Mouse (Mus musculus): ENCODE measurements around the gene 1700028J19Rik. TPM values are rescaled to one million over a fixed set of nuclear protein-coding genes. Genes with fewer than 3 reads are reported as not detected.
"Not testable (repeated sequence)": the region's sequence is repeated elsewhere in the genome, so short reads cannot be mapped to it uniquely, and the experiment has no call there.

The 1700028J19Rik gene
- polyA plus RNA-seq, 1 experiment from 2014 or later, result 1.4 TPM

DNA sequence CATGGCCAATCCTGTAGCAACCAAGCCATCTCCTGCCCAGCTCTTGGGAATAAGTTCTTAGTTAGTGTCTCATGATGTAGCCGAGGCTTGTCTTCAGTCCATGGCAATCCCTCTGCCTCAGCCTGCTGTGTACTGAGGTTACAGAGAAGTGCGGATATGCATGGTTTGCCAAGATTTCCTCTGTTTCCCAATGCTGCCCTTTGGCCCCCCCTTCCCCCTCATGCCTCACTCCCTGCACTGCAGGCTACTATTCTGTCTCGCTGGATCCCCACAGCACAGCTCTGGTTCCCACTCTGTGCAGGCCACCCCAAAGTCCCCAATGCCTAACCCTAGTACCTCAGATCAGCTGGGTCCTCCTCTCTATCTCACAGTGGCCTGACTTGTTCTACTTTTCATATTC lies 38.2 kb downstream of the 1700028J19Rik start:
- WGBS, result 85% methylated on average over 3 of the region's 3 CpGs
- H3K4me3 ChIP-seq, result no peak overlapping the region

DNA sequence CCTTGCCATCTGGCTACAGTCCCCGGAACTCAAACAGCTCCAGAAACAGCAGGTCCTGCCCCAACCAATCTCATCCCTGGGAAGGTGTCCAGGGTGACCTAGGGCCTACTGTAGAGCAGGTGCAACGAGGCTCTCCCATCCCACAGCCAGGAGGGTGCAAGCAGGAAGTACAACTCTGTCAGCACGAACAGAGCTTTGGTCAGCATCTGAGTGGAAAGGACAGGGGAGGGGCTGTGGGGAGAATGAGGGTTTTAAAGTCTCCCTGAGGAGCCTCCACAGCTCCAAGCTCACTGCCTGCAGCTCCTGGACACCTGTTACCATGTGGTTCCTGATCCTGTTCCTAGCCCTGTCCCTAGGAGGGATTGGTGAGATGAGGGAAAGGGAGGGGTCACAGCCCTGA lies 39.4 kb downstream of the 1700028J19Rik start, which contains the start of gene Klk1b4:
Gene Klk1b4 (plus strand): TSS at position 301 of the 400 bp plus-strand sequence.
- H3K27ac ChIP-seq; H3K9ac ChIP-seq; H3K4me3 ChIP-seq; H3K4me1 ChIP-seq; ATAC-seq (ENCODE audit: insufficient number of reproducible peaks, insufficient read depth, low FRiP score, low TSS enrichment, low read depth); H3K36me3 ChIP-seq; H3K27me3 ChIP-seq; H3K9me3 ChIP-seq; H3K4me2 ChIP-seq: not testable (repeated sequence)
- WGBS, result 55% methylated on average over 3 of the region's 3 CpGs

More for the DNA sequence above, 38.2 kb downstream of the 1700028J19Rik start:
- Histone ChIP-seq H3K9me3 (no peaks in the 10 kb centered on the region), H3K27me3 (no peaks in the 10 kb centered on the region), H3K27ac (no peak overlapping the region), H3K4me2 (no peak overlapping the region), H3K4me1 (no peaks in the 10 kb centered on the region), H3K9ac (no peak overlapping the region), H3K36me3 (no peaks in the 10 kb centered on the region)
- no peak for ATAC-seq (ENCODE audit: insufficient number of reproducible peaks, insufficient read depth, low FRiP score, low TSS enrichment, low read depth)

DNA sequence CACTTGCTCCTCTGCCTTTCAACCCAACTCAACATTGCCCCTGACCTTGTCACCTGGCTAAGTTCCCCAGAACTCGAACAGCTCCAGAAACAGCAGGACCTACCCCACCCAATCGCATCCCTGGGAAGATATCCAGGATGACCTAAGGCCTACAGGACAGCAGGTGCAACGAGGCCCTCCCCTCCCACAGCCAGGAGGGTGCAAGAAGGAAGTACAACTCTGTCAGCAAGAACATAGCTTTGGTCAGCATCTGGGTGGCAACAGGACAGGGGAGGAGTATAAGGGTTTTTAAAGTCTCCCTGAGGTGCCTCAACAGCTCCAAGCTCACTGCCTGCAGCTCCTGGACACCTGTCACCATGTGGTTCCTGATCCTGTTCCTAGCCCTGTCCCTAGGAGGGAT lies 48.6 kb downstream of the 1700028J19Rik start, which contains the start of gene Klk1b3:
Gene Klk1b3 (plus strand): TSS at position 301 of the 400 bp plus-strand sequence.
- no peak for ATAC-seq (ENCODE audit: insufficient number of reproducible peaks, insufficient read depth, low FRiP score, low TSS enrichment, low read depth)
- no peak within 1 kb of the TSS for H3K9ac ChIP-seq
- WGBS, result 63% methylated on average over 3 of the region's 3 CpGs
- no peaks in the 10 kb centered on the region for H3K27me3 ChIP-seq
- no peak within 1 kb of the TSS for H3K4me2 ChIP-seq
- no peaks in the 10 kb centered on the region for H3K4me1 ChIP-seq
- no peak within 1 kb of the TSS for H3K27ac ChIP-seq
- no peak within 1 kb of the TSS for H3K4me3 ChIP-seq
- no peaks in the 10 kb centered on the region for H3K36me3 ChIP-seq
- no peaks in the 10 kb centered on the region for H3K9me3 ChIP-seq

DNA sequence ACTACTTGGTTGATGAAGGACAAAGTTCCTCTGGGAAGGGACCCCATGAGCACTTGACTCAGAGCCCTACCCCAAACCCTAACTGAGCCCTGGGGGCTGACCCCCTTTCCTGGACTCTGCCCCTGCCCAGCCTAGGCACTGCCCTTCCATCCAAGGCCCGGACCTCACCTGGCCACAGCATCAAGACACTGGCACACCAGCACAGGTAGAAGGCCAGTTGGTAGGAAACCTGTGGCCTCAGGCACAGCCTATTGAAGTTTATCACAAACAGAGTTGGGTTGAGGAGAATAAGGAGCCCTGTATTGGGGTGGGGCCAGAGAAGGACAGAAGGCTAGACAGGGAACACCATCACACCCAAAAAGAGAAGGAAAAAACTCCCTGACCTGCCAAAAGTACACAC lies 53.0 kb downstream of the 1700028J19Rik start:
- not testable (repeated sequence) for H3K4me2 ChIP-seq; H3K27ac ChIP-seq; ATAC-seq (ENCODE audit: insufficient number of reproducible peaks, insufficient read depth, low FRiP score, low TSS enrichment, low read depth); H3K9ac ChIP-seq; H3K4me3 ChIP-seq; H3K9me3 ChIP-seq; H3K36me3 ChIP-seq; H3K27me3 ChIP-seq; H3K4me1 ChIP-seq
- 89% methylated on average over 1 of the region's 1 CpGs for WGBS

DNA sequence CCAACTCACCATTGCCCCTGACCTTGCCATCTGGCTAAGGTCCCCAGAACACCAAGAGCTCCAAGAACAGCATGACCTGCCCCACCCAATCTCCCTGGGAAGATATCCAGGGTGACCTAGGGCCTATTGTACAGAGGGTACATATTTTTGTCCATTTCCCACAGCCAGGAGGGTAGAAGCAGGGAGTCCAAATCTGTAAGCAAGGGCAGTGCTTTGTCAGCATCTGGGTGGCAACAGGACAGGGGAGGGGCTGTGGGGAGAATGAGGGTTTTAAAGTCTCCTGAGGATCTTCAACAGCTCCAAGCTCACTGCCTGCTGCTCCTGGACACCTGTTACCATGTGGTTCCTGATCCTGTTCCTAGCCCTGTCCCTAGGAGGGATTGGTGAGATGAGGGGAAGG lies 58.6 kb downstream of the 1700028J19Rik start, which contains the start of gene Klk1b24:
Gene Klk1b24 (plus strand): TSS at position 301 of the 400 bp plus-strand sequence.
- not testable (repeated sequence) for H3K4me2 ChIP-seq; H3K27ac ChIP-seq; H3K27me3 ChIP-seq; H3K4me1 ChIP-seq; ATAC-seq (ENCODE audit: insufficient number of reproducible peaks, insufficient read depth, low FRiP score, low TSS enrichment, low read depth); H3K9me3 ChIP-seq; H3K36me3 ChIP-seq; H3K4me3 ChIP-seq; H3K9ac ChIP-seq

DNA sequence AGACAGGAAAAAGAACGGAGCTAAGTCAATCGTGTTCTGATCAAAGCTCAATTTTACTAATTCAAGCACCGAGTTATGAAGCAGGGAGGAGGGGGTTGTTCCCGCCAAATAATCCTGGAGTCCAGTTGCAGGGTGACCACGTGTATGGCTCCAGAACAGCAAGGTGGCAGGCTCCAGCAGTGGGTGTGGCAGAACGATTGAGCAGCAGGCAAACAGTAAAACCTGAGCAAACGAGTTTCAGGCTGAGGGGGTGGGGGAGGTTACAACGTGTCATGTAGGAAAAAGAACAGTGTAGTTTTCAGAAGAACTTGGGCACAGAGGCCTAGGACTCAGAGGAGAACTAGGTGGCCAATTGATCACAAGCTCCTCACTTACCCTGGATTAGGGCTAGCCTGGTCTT lies 60.0 kb downstream of the 1700028J19Rik start:
- ATAC-seq (ENCODE audit: insufficient number of reproducible peaks, insufficient read depth, low FRiP score, low TSS enrichment, low read depth); H3K36me3 ChIP-seq; H3K9me3 ChIP-seq; H3K27ac ChIP-seq; H3K27me3 ChIP-seq; H3K9ac ChIP-seq; H3K4me1 ChIP-seq; H3K4me2 ChIP-seq; H3K4me3 ChIP-seq: not testable (repeated sequence)
- 64% methylated on average over 8 of the region's 8 CpGs for WGBS

Other genes starting within 250 kb of the 1700028J19Rik start
- not detected in 2 replicates for gene Klk1b26, start 234.5 kb downstream of the 1700028J19Rik start, polyA plus RNA-seq (2015; fragmentation: Nextera tagmentation; extraction: Ambion mirVana)
- not detected in 2 replicates for gene Klk1b27, start 194.4 kb downstream of the 1700028J19Rik start, polyA plus RNA-seq (2015; fragmentation: Nextera tagmentation; extraction: Ambion mirVana)
- not detected in 2 replicates for gene Klk1b21, start 144.4 kb downstream of the 1700028J19Rik start, polyA plus RNA-seq (2015; fragmentation: Nextera tagmentation; extraction: Ambion mirVana)
- gene Klk1b22, start 134.0 kb downstream of the 1700028J19Rik start, polyA plus RNA-seq (2015; fragmentation: Nextera tagmentation; extraction: Ambion mirVana), result not detected in 2 replicates
- gene Klk1b16, start 109.9 kb downstream of the 1700028J19Rik start, polyA plus RNA-seq (2015; fragmentation: Nextera tagmentation; extraction: Ambion mirVana), result not detected in 2 replicates
- gene Klk1b24, start 58.5 kb downstream of the 1700028J19Rik start, polyA plus RNA-seq (2015; fragmentation: Nextera tagmentation; extraction: Ambion mirVana), result not detected in 2 replicates
- not detected in 2 replicates for gene Klk1b3, start 48.5 kb downstream of the 1700028J19Rik start, polyA plus RNA-seq (2015; fragmentation: Nextera tagmentation; extraction: Ambion mirVana)
- not detected in 2 replicates for gene Klk1b4, start 39.3 kb downstream of the 1700028J19Rik start, polyA plus RNA-seq (2015; fragmentation: Nextera tagmentation; extraction: Ambion mirVana)
- not detected in 2 replicates for gene Klk1b5, start 30.8 kb downstream of the 1700028J19Rik start, polyA plus RNA-seq (2015; fragmentation: Nextera tagmentation; extraction: Ambion mirVana)
- gene Klk1, start 21.3 kb downstream of the 1700028J19Rik start, polyA plus RNA-seq (2015; fragmentation: Nextera tagmentation; extraction: Ambion mirVana), result not detected in 2 replicates
- 0.21 TPM in 1 of 2 replicates, not detected in the other for gene Gm36864, start 10.5 kb downstream of the 1700028J19Rik start, polyA plus RNA-seq (2015; fragmentation: Nextera tagmentation; extraction: Ambion mirVana)
- 199 and 210 TPM in 2 replicates for gene 2410002F23Rik, start within 50 bp of the 1700028J19Rik start, polyA plus RNA-seq (2015; fragmentation: Nextera tagmentation; extraction: Ambion mirVana)
- gene Acp4, start 10.7 kb upstream of the 1700028J19Rik start, polyA plus RNA-seq (2015; fragmentation: Nextera tagmentation; extraction: Ambion mirVana), result 0.13 TPM in 1 of 2 replicates, not detected in the other
- gene Gm15517, start 14.8 kb upstream of the 1700028J19Rik start, polyA plus RNA-seq (2015; fragmentation: Nextera tagmentation; extraction: Ambion mirVana), result not detected in 2 replicates
- gene Clec11a, start 60.2 kb upstream of the 1700028J19Rik start, polyA plus RNA-seq (2015; fragmentation: Nextera tagmentation; extraction: Ambion mirVana), result 9.1 and 11.9 TPM in 2 replicates
- 5.5 and 6.8 TPM in 2 replicates for gene Shank1, start 63.6 kb upstream of the 1700028J19Rik start, polyA plus RNA-seq (2015; fragmentation: Nextera tagmentation; extraction: Ambion mirVana)
- 4.1 and 4.9 TPM in 2 replicates for gene Syt3, start 137.4 kb upstream of the 1700028J19Rik start, polyA plus RNA-seq (2015; fragmentation: Nextera tagmentation; extraction: Ambion mirVana)
- gene 1700008O03Rik, start 139.1 kb upstream of the 1700028J19Rik start, polyA plus RNA-seq (2015; fragmentation: Nextera tagmentation; extraction: Ambion mirVana), result 0.19 and 1.4 TPM in 2 replicates
- gene Lrrc4b, start 182.3 kb upstream of the 1700028J19Rik start, polyA plus RNA-seq (2015; fragmentation: Nextera tagmentation; extraction: Ambion mirVana), result 1.5 and 1.6 TPM in 2 replicates
- gene Aspdh, start 218.7 kb upstream of the 1700028J19Rik start, polyA plus RNA-seq (2015; fragmentation: Nextera tagmentation; extraction: Ambion mirVana), result 0.69 and 2.2 TPM in 2 replicates
- 93.6 and 106 TPM in 2 replicates for gene Josd2, start 221.3 kb upstream of the 1700028J19Rik start, polyA plus RNA-seq (2015; fragmentation: Nextera tagmentation; extraction: Ambion mirVana)
- 126 and 129 TPM in 2 replicates for gene Emc10, start 249.8 kb upstream of the 1700028J19Rik start, polyA plus RNA-seq (2015; fragmentation: Nextera tagmentation; extraction: Ambion mirVana)
- gene Fam71e1, start 249.9 kb upstream of the 1700028J19Rik start, polyA plus RNA-seq (2015; fragmentation: Nextera tagmentation; extraction: Ambion mirVana), result 19.9 and 22.4 TPM in 2 replicates